Mouse (Mus musculus) heart, postnatal 36 days (tissue): ENCODE results near the gene 9530003J23Rik. TPM values are rescaled to one million over a fixed set of nuclear protein-coding genes. Genes with fewer than 3 reads are reported as not detected.
"Not testable (repeated sequence)": the region's sequence is repeated elsewhere in the genome, so short reads cannot be mapped to it uniquely, and the experiment has no call there.

Experiments used
- DNase-seq, 2 experiments: peaks; one replicate each; pipeline ENCODE4 v3.0.0; 2021 to 2022
- intact Hi-C: fragments of 180-260 bp; cut with DNase I; formaldehyde crosslinking; loops from one replicate; pipeline ENCODE4 v1.15.1; 2025
- total RNA-seq, 2 experiments: library from RNA; stranded (reverse); gene quantifications; 2 replicates each; pipeline ENCODE4 v1.2.3; 2021

The 9530003J23Rik gene
- total RNA-seq, 2 experiments from 2014 or later, result not detected

DNA sequence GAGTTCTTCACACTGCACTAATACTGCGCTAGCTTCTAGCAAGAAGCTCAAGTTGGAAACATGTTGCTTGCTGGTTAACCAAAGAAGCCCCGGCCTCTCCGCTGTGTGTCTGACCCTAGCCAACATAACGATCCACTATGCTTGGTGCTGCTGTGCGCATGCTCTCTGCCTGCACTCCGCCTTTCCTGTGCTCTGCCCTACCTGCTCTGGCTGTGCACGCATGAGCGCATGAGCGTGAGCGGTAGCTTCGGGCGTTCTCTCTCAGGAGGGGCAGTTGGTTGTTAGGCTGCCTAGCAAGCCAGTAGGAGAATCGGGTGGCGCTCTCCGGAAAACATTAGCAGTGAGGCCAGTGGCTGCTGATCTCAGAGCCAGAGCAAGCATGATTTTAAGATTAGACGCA lies 8.7 kb downstream of the 9530003J23Rik start:
- intact Hi-C loops, result loop anchor here (10.0 kb wide), 1 partner anchor 205 kb away; no protein-coding TSS in a partner anchor
- no peak for DNase-seq

DNA sequence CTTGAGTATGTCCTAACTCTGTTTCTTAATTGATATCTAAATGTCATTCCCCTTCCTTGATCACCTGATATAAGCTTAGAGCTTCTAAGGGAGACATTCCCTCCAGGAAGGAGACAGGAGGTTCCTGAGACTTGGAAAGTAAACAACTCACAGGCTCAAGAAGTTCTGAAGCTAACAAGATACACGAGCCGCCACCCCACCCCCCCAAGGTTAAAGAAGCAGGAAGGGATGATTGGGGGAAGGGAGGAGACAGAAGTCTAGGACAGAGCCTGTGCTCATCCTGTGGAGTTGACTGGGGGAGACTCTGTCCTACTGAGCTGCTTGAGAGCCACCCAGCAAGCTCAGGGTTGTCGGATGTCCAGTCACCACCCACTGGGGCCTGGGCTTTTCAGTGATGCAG lies 12.5 kb downstream of the 9530003J23Rik start:
- DNase-seq, result no peak
- intact Hi-C loops, result loop anchor here (10.0 kb wide), 1 partner anchor 209 kb away; no protein-coding TSS in a partner anchor

- intact Hi-C loops, result loop anchor here (10.0 kb wide), 1 partner anchor 210 kb away; no protein-coding TSS in a partner anchor
- no peak for DNase-seq
Measured at GRCm38 (mm10) chr10:117225094-117225493, 13.4 kb downstream of the 9530003J23Rik start.

DNA sequence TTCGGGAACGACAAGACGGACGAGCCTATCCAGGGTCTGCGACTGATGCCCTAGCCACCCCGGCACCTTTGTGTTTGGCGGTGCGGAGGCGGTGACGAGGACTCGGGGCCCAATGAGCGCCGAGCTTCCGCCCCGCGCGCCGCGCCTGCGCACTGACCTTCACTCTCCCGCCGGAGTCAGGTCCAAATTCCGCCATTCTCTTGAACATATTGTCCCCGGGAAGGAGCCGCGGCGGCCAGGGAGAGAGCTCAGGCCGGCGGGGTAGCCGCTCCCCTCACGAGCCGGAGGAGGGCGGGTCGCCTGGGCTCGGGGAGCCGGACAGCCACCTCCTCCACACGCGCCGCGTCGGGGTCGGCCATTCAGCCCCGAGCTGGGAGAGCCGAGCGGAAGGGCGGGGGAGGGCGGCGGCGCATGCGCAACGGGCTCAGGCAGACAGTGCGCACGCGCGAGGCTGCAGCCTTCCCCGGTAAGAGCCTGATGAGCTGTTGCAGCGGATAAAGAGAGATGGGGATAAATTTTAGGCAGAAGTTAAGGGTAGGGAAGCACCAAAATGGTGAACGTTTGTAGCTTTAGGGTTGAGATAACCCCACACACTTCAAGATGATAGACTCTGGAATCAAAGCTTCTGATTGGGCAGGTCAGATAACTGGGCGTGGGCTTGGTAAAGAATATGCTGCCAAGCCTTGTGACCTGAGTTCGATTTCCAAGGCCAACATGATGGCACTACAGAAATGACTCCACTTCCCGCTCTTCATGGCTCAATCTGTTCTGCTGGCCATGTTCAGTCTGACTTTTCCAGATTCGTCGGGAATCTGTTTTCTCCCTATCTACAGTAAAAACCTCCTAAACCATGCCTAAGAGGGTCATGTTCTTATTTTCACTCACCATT lies 14.2 kb downstream of the 9530003J23Rik start, which contains the start of gene Yeats4:
Gene Yeats4 (minus strand): TSS at position 406 of the 889 bp plus-strand sequence.
- intact Hi-C loops, result loop anchor here (10.0 kb wide), 1 partner anchor 210 kb away; no protein-coding TSS in a partner anchor
- peak; percentile 94 to 100 for DNase-seq

- DNase-seq, result no peak
- intact Hi-C loops, result loop anchor here (10.0 kb wide), 1 partner anchor 211 kb away; no protein-coding TSS in a partner anchor
Measured at GRCm38 (mm10) chr10:117223758-117224101, 14.8 kb downstream of the 9530003J23Rik start.

DNA sequence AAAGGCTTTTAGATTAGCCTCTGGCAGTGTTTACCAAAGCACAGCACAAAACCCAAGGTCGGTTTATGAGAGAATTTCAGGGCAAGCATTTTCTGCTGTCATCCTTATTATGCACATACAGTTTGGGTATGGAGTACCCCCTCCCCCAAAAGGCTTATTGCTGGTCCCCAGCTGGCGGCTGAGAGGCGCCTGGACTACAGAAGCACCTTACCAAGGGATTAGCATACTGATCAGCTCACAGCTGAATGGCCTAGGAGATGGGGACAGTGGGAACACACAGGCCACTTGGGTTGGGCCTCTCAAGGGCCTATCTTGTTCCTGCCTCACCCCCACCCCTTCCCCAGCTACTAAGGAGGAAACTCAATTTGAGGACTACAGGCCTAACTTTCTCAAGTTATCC lies 15.7 kb downstream of the 9530003J23Rik start:
- DNase-seq, result no peak
- intact Hi-C loops, result loop anchor here (10.0 kb wide), 1 partner anchor 212 kb away; no protein-coding TSS in a partner anchor

- no peak for DNase-seq
- intact Hi-C loops, result no loop called here
Measured at GRCm38 (mm10) chr10:117218351-117218750, 20.2 kb downstream of the 9530003J23Rik start.

DNA sequence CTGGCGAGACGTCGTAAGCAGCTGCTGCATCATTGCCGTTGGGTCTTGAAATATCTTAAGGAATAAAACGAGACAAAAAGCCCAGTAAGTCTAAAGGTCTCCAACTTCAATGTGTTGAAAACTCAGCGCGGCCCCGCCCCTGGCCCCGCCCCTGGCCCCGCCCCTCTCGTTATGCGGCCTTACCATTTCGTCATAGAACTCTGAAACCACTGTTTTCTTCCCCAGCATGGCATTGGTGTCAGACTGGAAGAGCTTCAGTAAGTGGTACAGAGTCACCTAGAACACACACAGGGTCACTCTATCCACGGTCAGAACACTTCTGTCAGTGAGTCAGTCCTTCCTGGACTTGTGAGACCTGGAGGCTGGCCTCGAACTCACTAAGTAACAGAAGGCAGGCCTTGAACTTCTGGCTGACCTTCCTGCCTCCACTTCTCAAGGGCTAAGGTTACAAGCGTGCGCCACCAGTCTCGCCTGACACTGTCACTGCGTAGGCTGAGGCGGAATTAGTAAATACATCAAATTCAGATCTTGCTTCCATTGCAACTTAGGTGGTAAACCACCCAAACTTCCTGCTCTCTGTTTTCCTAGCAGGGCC lies 21.2 kb downstream of the 9530003J23Rik start:
- intact Hi-C loops, result no loop called here
- no peak for DNase-seq

GRCm38 (mm10) chr10:117216793-117217192 lies 21.7 kb downstream of the 9530003J23Rik start:
- peak; percentile 31 to 57 for DNase-seq
- intact Hi-C loops, result no loop called here

GRCm38 (mm10) chr10:117216132-117216495 lies 22.4 kb downstream of the 9530003J23Rik start:
- intact Hi-C loops, result no loop called here
- no peak for DNase-seq

DNA sequence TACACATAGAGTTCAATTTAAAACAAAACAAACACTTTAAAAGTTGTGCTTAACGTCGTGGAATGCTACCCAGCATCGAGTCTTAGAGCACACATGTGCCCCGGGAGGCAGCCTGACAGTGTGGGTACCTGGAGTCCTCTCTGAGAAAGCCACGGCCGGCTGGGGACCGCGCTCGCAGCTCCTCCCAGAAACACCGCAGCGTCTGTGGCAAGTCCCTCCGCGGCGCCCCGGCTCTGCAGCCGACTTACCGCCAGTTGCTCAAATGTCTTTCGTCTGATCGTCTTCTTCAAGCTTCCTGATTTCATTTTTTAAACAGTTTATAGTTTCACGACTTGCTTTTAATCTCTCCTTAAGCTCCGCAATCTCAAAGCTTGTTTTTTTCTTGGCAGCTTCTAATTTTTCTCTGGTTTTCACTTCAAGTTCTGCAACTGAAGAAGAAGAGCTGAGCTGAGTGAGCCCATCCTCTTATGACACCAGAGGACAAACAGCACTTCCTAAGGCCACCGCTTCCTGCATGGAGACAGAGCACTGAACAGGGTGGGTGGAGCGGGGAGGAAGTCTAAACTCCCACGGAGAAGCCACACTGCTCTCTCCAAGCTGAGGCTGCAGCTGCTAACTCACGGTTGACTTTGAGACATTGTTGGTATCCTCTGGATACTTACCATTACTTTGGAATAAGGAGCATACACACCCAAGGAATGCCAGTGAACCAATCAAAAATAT lies 22.9 kb downstream of the 9530003J23Rik start:
- DNase-seq, result no peak

DNA sequence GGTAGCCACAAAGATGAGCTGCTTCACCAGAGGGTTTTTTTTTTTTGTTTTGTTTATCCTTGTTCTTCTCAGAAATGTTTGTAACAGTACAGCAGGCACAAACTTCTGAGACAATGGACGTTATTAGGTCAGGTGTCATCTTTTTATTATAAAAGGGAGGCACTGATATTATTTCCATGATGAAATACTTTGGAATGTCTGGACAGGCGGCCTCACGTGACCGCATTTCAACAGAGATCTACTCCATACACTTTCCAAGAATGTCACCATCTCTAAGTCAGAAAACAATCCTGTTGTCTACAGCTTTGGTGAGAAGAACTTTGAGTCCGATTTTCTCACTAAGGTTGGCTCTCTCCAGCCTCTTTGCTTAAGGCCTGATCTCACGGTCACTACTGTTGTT lies 27.5 kb downstream of the 9530003J23Rik start:
- intact Hi-C loops, result loop anchor here (2.0 to 5.0 kb wide), 2 partner anchors 154 to 264 kb away; no protein-coding TSS in a partner anchor
- no peak for DNase-seq

More for the DNA sequence above, 22.9 kb downstream of the 9530003J23Rik start:
- intact Hi-C loops, result no loop called here

DNA sequence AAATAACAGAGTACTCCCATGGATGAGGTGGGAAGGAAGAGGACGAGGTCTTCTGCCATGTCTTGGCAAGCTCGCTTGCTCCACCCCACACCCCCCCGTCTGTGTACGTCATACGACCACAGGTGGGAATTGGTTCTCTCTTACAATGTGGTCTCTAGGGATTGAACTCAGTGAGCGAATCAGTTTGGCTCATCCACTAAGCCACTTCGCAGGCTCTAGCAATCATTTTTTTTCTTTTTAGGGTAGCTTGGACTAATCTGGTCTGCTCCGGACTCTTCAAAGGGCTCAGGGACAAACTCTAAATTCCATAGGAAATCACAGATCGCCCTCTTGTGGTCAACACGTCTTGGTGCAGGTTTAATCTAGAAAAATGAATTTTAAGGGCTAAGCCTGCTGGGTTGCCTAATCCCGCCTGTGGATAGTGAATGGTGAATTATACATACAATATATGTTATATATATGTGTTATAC lies 29.0 kb downstream of the 9530003J23Rik start:
- peak; percentile 22 to 39 for DNase-seq
- intact Hi-C loops, result loop anchor here (5.0 kb wide), 1 partner anchor 57 kb away; no protein-coding TSS in a partner anchor

DNA sequence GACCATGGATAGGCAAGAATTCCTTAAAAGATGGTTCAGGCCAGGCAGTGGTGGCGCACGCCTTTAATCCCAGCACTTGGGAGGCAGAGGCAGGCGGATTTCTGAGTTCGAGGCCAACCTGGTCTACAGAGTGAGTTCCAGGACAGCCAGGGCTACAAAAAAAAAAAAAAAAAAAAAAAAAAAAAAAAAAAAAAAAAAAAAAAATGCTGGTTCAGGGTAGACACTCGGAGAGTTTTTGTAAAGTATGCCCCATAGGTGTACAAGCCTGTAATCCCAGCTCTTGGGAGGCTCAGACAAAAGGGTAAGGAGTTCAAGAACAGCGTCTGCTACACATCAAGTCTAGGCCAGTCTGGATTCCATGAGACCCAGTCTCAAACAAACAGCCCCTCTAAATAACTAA lies 29.7 kb downstream of the 9530003J23Rik start:
- intact Hi-C loops, result loop anchor here (5.0 kb wide), 1 partner anchor 56 kb away; no protein-coding TSS in a partner anchor
- not testable (repeated sequence) for DNase-seq

- intact Hi-C loops, result loop anchor here (5.0 kb wide), 1 partner anchor 56 kb away; no protein-coding TSS in a partner anchor
Measured at GRCm38 (mm10) chr10:117208221-117208620, 30.3 kb downstream of the 9530003J23Rik start.

GRCm38 (mm10) chr10:117206070-117206469 lies 32.4 kb downstream of the 9530003J23Rik start:
- DNase-seq, result no peak
- intact Hi-C loops, result loop anchor here (5.0 kb wide), 1 partner anchor 54 kb away; no protein-coding TSS in a partner anchor

More at GRCm38 (mm10) chr10:117208221-117208620, 30.3 kb downstream of the 9530003J23Rik start:
- no peak for DNase-seq

DNA sequence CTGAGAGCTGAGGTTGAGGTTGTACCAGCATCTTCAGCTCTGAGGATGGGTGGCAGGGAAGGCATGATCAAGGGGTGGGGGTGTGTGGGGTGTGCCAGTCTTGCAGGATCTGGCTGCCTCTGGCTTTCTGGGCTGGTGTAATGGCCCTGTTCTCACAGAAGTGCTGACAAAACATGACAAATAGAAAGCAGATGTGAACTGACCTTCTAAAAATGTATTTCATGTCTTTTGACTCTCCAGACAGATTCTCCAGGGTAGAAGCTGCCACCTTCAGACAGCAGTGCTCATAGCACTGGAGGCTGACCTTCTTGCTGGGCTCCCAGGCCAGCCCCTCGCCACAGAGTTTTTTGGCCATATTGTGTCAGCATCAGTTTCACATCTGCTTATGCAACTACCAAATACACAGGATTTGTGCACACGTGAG lies 34.9 kb downstream of the 9530003J23Rik start:
- intact Hi-C loops, result no loop called here
- DNase-seq, result no peak

DNA sequence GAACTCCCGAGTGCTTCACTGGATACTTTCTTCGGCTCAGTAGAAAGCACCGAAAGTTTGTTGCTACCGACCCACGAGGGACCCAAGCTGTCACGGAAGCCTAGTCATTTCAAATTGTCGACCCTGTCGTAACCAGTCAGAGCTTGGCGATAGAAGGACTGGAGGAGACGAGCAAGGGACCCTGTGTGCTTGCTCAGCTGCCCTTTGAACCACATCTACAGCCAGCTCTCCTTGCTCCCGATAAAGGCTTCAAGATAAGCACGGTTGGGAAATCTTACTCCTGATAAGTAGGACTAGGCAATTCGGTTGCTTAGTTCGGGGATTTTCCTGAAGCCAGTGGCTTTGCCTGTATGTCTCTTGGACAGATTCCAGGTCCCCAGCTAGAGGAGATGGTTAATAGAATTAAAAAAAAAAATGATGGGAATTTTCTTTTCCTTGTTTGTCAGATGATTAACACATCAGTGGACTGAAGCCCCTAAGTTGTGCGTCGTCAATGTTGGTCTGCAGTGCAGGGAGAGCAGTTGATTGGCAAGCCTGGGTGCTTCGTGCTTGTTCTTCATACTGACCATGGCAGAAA lies 35.4 kb downstream of the 9530003J23Rik start:
- intact Hi-C loops, result no loop called here
- no peak for DNase-seq

GRCm38 (mm10) chr10:117199701-117200100 lies 38.8 kb downstream of the 9530003J23Rik start:
- intact Hi-C loops, result no loop called here
- DNase-seq, result no peak

- intact Hi-C loops, result no loop called here
- no peak for DNase-seq
Measured at GRCm38 (mm10) chr10:117196696-117197095, 41.8 kb downstream of the 9530003J23Rik start.
